Mouse (Mus musculus) G1E (cell line): ENCODE results near the gene Ckap2l. TPM values are rescaled to one million over a fixed set of nuclear protein-coding genes. Genes with fewer than 3 reads are reported as not detected.

Experiments
- ATAC-seq: 2 replicates; pipeline ENCODE4 v1.8.0; 2016; ENCODE audit warnings: mild to moderate bottlenecking; ENCODE audit not compliant: insufficient number of reproducible peaks, poor library complexity, low FRiP score, severe bottlenecking; ENCODE audit errors: extremely low read depth
- DNase-seq: peaks from one replicate; pipeline ENCODE4 v3.0.0; 2012; ENCODE audit warnings: low spot score
- H3K27me3 ChIP-seq: 2 replicates; pipeline ENCODE4 v1.6.1; 2012; ENCODE audit warnings: mild to moderate bottlenecking, low read length, inconsistent platforms; ENCODE audit not compliant: insufficient read depth
- H3K36me3 ChIP-seq: replicated peaks from 2 replicates; pipeline ENCODE3; 2012; ENCODE audit warnings: mild to moderate bottlenecking, inconsistent platforms
- H3K4me1 ChIP-seq: 2 replicates; pipeline ENCODE4 v1.6.1; 2012; ENCODE audit warnings: low read depth, low read length, inconsistent platforms, mixed read lengths; ENCODE audit not compliant: insufficient read depth
- H3K4me3 ChIP-seq: 2 replicates; pipeline ENCODE4 v1.5.1; 2012; ENCODE audit warnings: low read depth, mild to moderate bottlenecking, inconsistent platforms, low read length, moderate library complexity, mixed read lengths
- H3K9me3 ChIP-seq: replicated peaks from 2 replicates; pipeline ENCODE4 v1.6.1; 2012; ENCODE audit warnings: inconsistent platforms
- CTCF ChIP-seq: IDR thresholded peaks from 2 replicates; pipeline ENCODE4 v1.5.1; 2012; ENCODE audit warnings: low read depth, low read length, inconsistent platforms, mixed read lengths
- GATA1 ChIP-seq: IDR thresholded peaks from 2 replicates; pipeline ENCODE4 v1.6.1; 2012; ENCODE audit warnings: borderline replicate concordance, low read length, inconsistent platforms, mixed read lengths
- GATA2 ChIP-seq: IDR thresholded peaks from 2 replicates; pipeline ENCODE4 v1.6.1; 2012; ENCODE audit warnings: low read depth, low read length, inconsistent platforms, borderline replicate concordance
- POLR2AphosphoS5 ChIP-seq: IDR thresholded peaks from 2 replicates; pipeline ENCODE4 v1.6.1; 2012; ENCODE audit warnings: low read depth, low read length, inconsistent platforms; ENCODE audit not compliant: insufficient replicate concordance
- TAL1 ChIP-seq: conservative IDR thresholded peaks from 2 replicates; pipeline ENCODE4 v1.6.1; 2012; ENCODE audit warnings: low read depth, low read length, inconsistent platforms, mixed read lengths
- polyA plus RNA-seq: library from polyadenylated mRNA; stranded (reverse); fragments of >175 nt; gene quantifications from 2 replicates; pipeline ENCODE4 v1.2.3, GENCODE M21; 2012
- total RNA-seq, 2 experiments: library from RNA; stranded (forward) in 1 of 2; stranded (reverse) in 1 of 2; fragments of 200-1000 nt in 1 of 2; fragments of >200 nt in 1 of 2; fragmentation: Nextera tagmentation in 1 of 2; gene quantifications; 2 replicates each; pipeline ENCODE4 v1.2.3; 2014 to 2017

The Ckap2l gene
- total and polyA plus RNA-seq, 3 experiments, result 40.5 to 180 (median 60.2) TPM

GRCm38 (mm10) chr2:129260646-129261045 lies 36.4 kb downstream of the Ckap2l start:
- Histone ChIP-seq H3K4me3 (no peak overlapping the region), H3K27me3 (peaks cover 28% of the 10 kb centered on the region), H3K4me1 (peaks cover 37% of the 10 kb centered on the region), H3K9me3 (no peaks in the 10 kb centered on the region), H3K36me3 (no peaks in the 10 kb centered on the region)
- TF ChIP-seq GATA1 (no peak), CTCF (no peak), TAL1 (no peak), POLR2AphosphoS5 (no peak), GATA2 (no peak)
- ATAC-seq (no peak), DNase-seq (no peak)

GRCm38 (mm10) chr2:129258475-129259211 lies 38.4 kb downstream of the Ckap2l start:
- TF ChIP-seq TAL1 (no peak), GATA2 (no peak), CTCF (peak; percentile 74)
- no peak; the same call in 1 of the 2 replicates for ATAC-seq
- Histone ChIP-seq H3K4me3 (no peak overlapping the region), H3K27me3 (peaks cover 28% of the 10 kb centered on the region), H3K9me3 (no peaks in the 10 kb centered on the region), H3K4me1 (peaks cover 41% of the 10 kb centered on the region), H3K36me3 (no peaks in the 10 kb centered on the region)
- peak; percentile 50 for DNase-seq

GRCm38 (mm10) chr2:129258056-129258455 lies 39.0 kb downstream of the Ckap2l start:
- DNase-seq (no peak), ATAC-seq (no peak)
- Histone ChIP-seq H3K36me3 (no peaks in the 10 kb centered on the region), H3K9me3 (no peaks in the 10 kb centered on the region), H3K4me3 (no peak overlapping the region), H3K27me3 (peaks cover 28% of the 10 kb centered on the region), H3K4me1 (peaks cover 43% of the 10 kb centered on the region)
- no peak for TF ChIP-seq POLR2AphosphoS5
- TF ChIP-seq GATA2, result no peak
- TF ChIP-seq GATA1, result no peak
- no peak for TF ChIP-seq CTCF
- no peak for TF ChIP-seq TAL1

GRCm38 (mm10) chr2:129256006-129256405 lies 41.0 kb downstream of the Ckap2l start:
- TF ChIP-seq GATA2 (no peak), CTCF (no peak), GATA1 (no peak), TAL1 (no peak), POLR2AphosphoS5 (no peak)
- DNase-seq, result no peak
- Histone ChIP-seq H3K4me3 (no peak overlapping the region), H3K4me1 (peaks cover 35% of the 10 kb centered on the region), H3K9me3 (no peaks in the 10 kb centered on the region), H3K27me3 (peaks cover 18% of the 10 kb centered on the region), H3K36me3 (no peaks in the 10 kb centered on the region)
- ATAC-seq, result no peak

GRCm38 (mm10) chr2:129254076-129254475 lies 42.9 kb downstream of the Ckap2l start:
- peaks cover 27% of the 10 kb centered on the region for H3K4me1 ChIP-seq
- ATAC-seq, result no peak
- H3K9me3 ChIP-seq, result no peaks in the 10 kb centered on the region
- H3K4me3 ChIP-seq, result no peak overlapping the region
- H3K27me3 ChIP-seq, result no peaks in the 10 kb centered on the region; the same call in 1 of the 2 replicates
- DNase-seq, result no peak
- TF ChIP-seq TAL1 (no peak), CTCF (no peak), POLR2AphosphoS5 (no peak), GATA2 (no peak), GATA1 (no peak)
- no peaks in the 10 kb centered on the region for H3K36me3 ChIP-seq

GRCm38 (mm10) chr2:129253631-129253970 lies 43.4 kb downstream of the Ckap2l start:
- Histone ChIP-seq H3K4me1 (peaks cover 23% of the 10 kb centered on the region), H3K27me3 (no peaks in the 10 kb centered on the region; the same call in 1 of the 2 replicates), H3K4me3 (no peak overlapping the region), H3K9me3 (no peaks in the 10 kb centered on the region), H3K36me3 (no peaks in the 10 kb centered on the region)
- no peak for ATAC-seq
- TF ChIP-seq GATA1, result no peak
- no peak for DNase-seq
